Mouse (Mus musculus): ENCODE measurements around the gene Hrg. TPM values are rescaled to one million over a fixed set of nuclear protein-coding genes. Genes with fewer than 3 reads are reported as not detected.
"Not testable (repeated sequence)": the region's sequence is repeated elsewhere in the genome, so short reads cannot be mapped to it uniquely, and the experiment has no call there.

The Hrg gene
- 1 to 10 TPM in 1 of 2 experiments, under 1 TPM in 1; 0.25 to 1.7 TPM for total RNA-seq (2021)
- long read RNA-seq, experiment 1, result 0 reads
- long read RNA-seq, experiment 2, result 0 reads

GRCm38 (mm10) chr16:22950840-22951395 lies at the start of gene Hrg:
TSS of gene Hrg (plus strand) at chr16:22951072.
- DNase-seq (ENCODE audit: low spot score in 2 of 2), result no peak

GRCm38 (mm10) chr16:22901326-22901725 lies 49.5 kb upstream of the Hrg start:
- no peak for DNase-seq (ENCODE audit: low spot score in 2 of 2)

GRCm38 (mm10) chr16:22909290-22909689 lies 41.6 kb upstream of the Hrg start:
- no peak for DNase-seq (ENCODE audit: low spot score in 2 of 2)

- peak in 1 of 2 experiments; percentile 19 for DNase-seq (ENCODE audit: low spot score in 2 of 2)
These were observed 38.9 kb upstream of the Hrg start for GRCm38 (mm10) chr16:22911986-22912385.

- DNase-seq (ENCODE audit: low spot score in 2 of 2), result no peak
These were observed 38.0 kb upstream of the Hrg start for GRCm38 (mm10) chr16:22912886-22913285.

GRCm38 (mm10) chr16:22914276-22914675 lies 36.6 kb upstream of the Hrg start:
- no peak for DNase-seq (ENCODE audit: low spot score in 2 of 2)

GRCm38 (mm10) chr16:22918034-22918433 lies 32.8 kb upstream of the Hrg start, which contains the start of gene Fetub:
TSS of gene Fetub (plus strand) at chr16:22918334.
- no peak for DNase-seq (ENCODE audit: low spot score in 2 of 2)

GRCm38 (mm10) chr16:22918664-22919312 lies 32.1 kb upstream of the Hrg start:
- no peak for DNase-seq (ENCODE audit: low spot score in 2 of 2)

GRCm38 (mm10) chr16:22919971-22920854 lies 30.7 kb upstream of the Hrg start:
- DNase-seq (ENCODE audit: low spot score in 2 of 2), result no peak

GRCm38 (mm10) chr16:22921761-22922160 lies 29.1 kb upstream of the Hrg start:
- no peak for DNase-seq (ENCODE audit: low spot score in 2 of 2)

- no peak for DNase-seq (ENCODE audit: low spot score in 2 of 2)
These were observed 28.4 kb upstream of the Hrg start for GRCm38 (mm10) chr16:22922433-22922832.

- DNase-seq (ENCODE audit: low spot score in 2 of 2), result no peak
These were observed 21.3 kb upstream of the Hrg start for GRCm38 (mm10) chr16:22929575-22929974.

GRCm38 (mm10) chr16:22931431-22932200 lies 19.3 kb upstream of the Hrg start:
- DNase-seq (ENCODE audit: low spot score in 2 of 2), result no peak

GRCm38 (mm10) chr16:22937631-22938030 lies 13.2 kb upstream of the Hrg start:
- no peak for DNase-seq (ENCODE audit: low spot score in 2 of 2)

- no peak for DNase-seq (ENCODE audit: low spot score in 2 of 2)
These were observed 12.3 kb upstream of the Hrg start for GRCm38 (mm10) chr16:22938541-22938940.

GRCm38 (mm10) chr16:22939120-22939695 lies 11.7 kb upstream of the Hrg start:
- no peak for DNase-seq (ENCODE audit: low spot score in 2 of 2)

GRCm38 (mm10) chr16:22941825-22942476 lies 8.9 kb upstream of the Hrg start:
- not testable (repeated sequence) for DNase-seq (ENCODE audit: low spot score in 2 of 2)

GRCm38 (mm10) chr16:22947371-22947770 lies 3.5 kb upstream of the Hrg start:
- no peak for DNase-seq (ENCODE audit: low spot score in 2 of 2)

- peak in 1 of 2 experiments; percentile 3 for DNase-seq (ENCODE audit: low spot score in 2 of 2)
These were observed 2.2 kb downstream of the Hrg start for GRCm38 (mm10) chr16:22953069-22953468.
